Mouse (Mus musculus) CH12.LX (cell line): ENCODE results near the gene Chaf1b. TPM values are rescaled to one million over a fixed set of nuclear protein-coding genes. Genes with fewer than 3 reads are reported as not detected.

Experiments used
- DNase-seq: peaks from one replicate; pipeline ENCODE4 v3.0.0-alpha.2; 2013; ENCODE audit errors: extremely low read depth
- H3K27ac ChIP-seq: 2 replicates; pipeline ENCODE4 v1.5.1; 2012; ENCODE audit warnings: low read depth, mild to moderate bottlenecking, control low read depth, moderate library complexity; ENCODE audit not compliant: insufficient read depth
- H3K27me3 ChIP-seq: replicated peaks from 2 replicates; pipeline ENCODE3; 2012; ENCODE audit warnings: inconsistent platforms
- H3K36me3 ChIP-seq, 2 experiments: replicated peaks in 1 of 2; 2 replicates each; pipeline versions ENCODE3 to v1.6.1; 2012; ENCODE audit warnings: inconsistent platforms in 1 of 2, low read length in 1 of 2, mild to moderate bottlenecking in 1 of 2, mixed read lengths in 1 of 2, moderate library complexity in 1 of 2; ENCODE audit not compliant: control insufficient read depth in 1 of 2, insufficient read depth in 1 of 2
- H3K4me1 ChIP-seq, 2 experiments: 2 replicates each; pipeline ENCODE4 v1.6.1; 2012; ENCODE audit warnings: inconsistent platforms in 1 of 2, moderate library complexity in 1 of 2; ENCODE audit not compliant: insufficient read depth in 2 of 2, control insufficient read depth in 1 of 2
- H3K4me2 ChIP-seq: 2 replicates; pipeline ENCODE4 v1.6.1; 2012; ENCODE audit warnings: low read depth, mild to moderate bottlenecking, control low read depth; ENCODE audit not compliant: poor library complexity, insufficient read depth, severe bottlenecking
- H3K4me3 ChIP-seq, 3 experiments: fragments of 150-350 bp in 1 of 3; sonication (generic) in 1 of 3; replicated peaks in 1 of 3; 2 replicates each; pipeline versions ENCODE3 to v1.5.1; 2011 to 2012; ENCODE audit warnings: low read depth in 2 of 3, low read length in 2 of 3, mild to moderate bottlenecking in 2 of 3, moderate library complexity in 2 of 3, control low read depth in 1 of 3, improper control_type of control experiment in 1 of 3, inconsistent platforms in 1 of 3, mixed read lengths in 1 of 3; ENCODE audit not compliant: poor library complexity in 1 of 3
- H3K79me2 ChIP-seq: replicated peaks from 2 replicates; pipeline ENCODE4 v1.6.1; 2012; ENCODE audit warnings: mild to moderate bottlenecking, moderate library complexity; ENCODE audit not compliant: control insufficient read depth, poor library complexity, insufficient read depth, severe bottlenecking; ENCODE audit errors: extremely low read depth
- H3K9ac ChIP-seq: 2 replicates; pipeline ENCODE4 v1.6.1; 2012; ENCODE audit warnings: low read depth, mild to moderate bottlenecking, control low read depth, moderate library complexity; ENCODE audit not compliant: insufficient read depth
- H3K9me3 ChIP-seq: replicated peaks from 2 replicates; pipeline ENCODE3; 2012; ENCODE audit warnings: low read length, inconsistent platforms, mixed read lengths
- BHLHE40 ChIP-seq: IDR thresholded peaks from 2 replicates; pipeline ENCODE4 v1.6.1; 2011; ENCODE audit warnings: mild to moderate bottlenecking, low read depth, low read length, improper control_type of control experiment
- CHD1 ChIP-seq: IDR thresholded peaks from 2 replicates; pipeline ENCODE4 v1.6.1; 2012; ENCODE audit warnings: low read depth, low read length, improper control_type of control experiment, inconsistent platforms
- CHD2 ChIP-seq: IDR thresholded peaks from 2 replicates; pipeline ENCODE4 v1.6.1; 2011; ENCODE audit warnings: low read length, improper control_type of control experiment
- CTCF ChIP-seq, 2 experiments: IDR thresholded peaks in 1 of 2; conservative IDR thresholded peaks in 1 of 2; 2 replicates each; pipeline ENCODE4 v1.5.1; 2011 to 2012; ENCODE audit warnings: low read depth in 2 of 2, low read length in 2 of 2, improper control_type of control experiment in 1 of 2, inconsistent platforms in 1 of 2, mild to moderate bottlenecking in 1 of 2, moderate library complexity in 1 of 2
- E2F4 ChIP-seq: IDR thresholded peaks from 2 replicates; pipeline ENCODE4 v1.6.1; 2011; ENCODE audit warnings: low read depth, low read length, improper control_type of control experiment; ENCODE audit not compliant: insufficient replicate concordance
- ELF1 ChIP-seq: IDR thresholded peaks from 2 replicates; pipeline ENCODE4 v1.6.1; 2014; ENCODE audit warnings: low read depth, mild to moderate bottlenecking, inconsistent platforms, low read length, improper control_type of control experiment
- EP300 ChIP-seq: IDR thresholded peaks from 2 replicates; pipeline ENCODE4 v1.6.1; 2011; ENCODE audit warnings: low read length, improper control_type of control experiment
- ETS1 ChIP-seq: conservative IDR thresholded peaks from 2 replicates; pipeline ENCODE4 v1.6.1; 2012; ENCODE audit warnings: low read depth, mild to moderate bottlenecking, inconsistent platforms, low read length, improper control_type of control experiment, moderate library complexity
- GABPA ChIP-seq: IDR thresholded peaks from 2 replicates; pipeline ENCODE4 v1.6.1; 2012; ENCODE audit warnings: low read depth, low read length, improper control_type of control experiment, inconsistent platforms; ENCODE audit not compliant: insufficient replicate concordance
- HCFC1 ChIP-seq: IDR thresholded peaks from 2 replicates; pipeline ENCODE4 v1.6.1; 2012; ENCODE audit warnings: low read depth, mild to moderate bottlenecking, inconsistent platforms, low read length, improper control_type of control experiment
- IRF4 ChIP-seq: IDR thresholded peaks from 2 replicates; pipeline ENCODE4 v1.6.1; 2014; ENCODE audit warnings: low read depth, mild to moderate bottlenecking, inconsistent platforms, low read length, improper control_type of control experiment
- JUN ChIP-seq: IDR thresholded peaks from 2 replicates; pipeline ENCODE4 v1.6.1; 2011; ENCODE audit warnings: low read depth, mild to moderate bottlenecking, low read length, improper control_type of control experiment, moderate library complexity; ENCODE audit not compliant: insufficient read depth
- JUND ChIP-seq: conservative IDR thresholded peaks from 2 replicates; pipeline ENCODE4 v1.6.1; 2011; ENCODE audit warnings: low read depth, low read length, improper control_type of control experiment
- KAT2A ChIP-seq: IDR thresholded peaks from 2 replicates; pipeline ENCODE4 v1.6.1; 2012; ENCODE audit warnings: low read length, improper control_type of control experiment, inconsistent platforms; ENCODE audit not compliant: insufficient replicate concordance
- MAFK ChIP-seq: IDR thresholded peaks from 2 replicates; pipeline ENCODE4 v1.6.1; 2011; ENCODE audit warnings: low read length, improper control_type of control experiment; ENCODE audit not compliant: insufficient replicate concordance
- MAX ChIP-seq: IDR thresholded peaks from 2 replicates; pipeline ENCODE4 v1.6.1; 2011; ENCODE audit warnings: low read length, improper control_type of control experiment
- MAZ ChIP-seq: IDR thresholded peaks from 2 replicates; pipeline ENCODE4 v1.6.1; 2012; ENCODE audit warnings: low read depth, mild to moderate bottlenecking, inconsistent platforms, low read length, improper control_type of control experiment, moderate library complexity
- MEF2A ChIP-seq: IDR thresholded peaks from 2 replicates; pipeline ENCODE4 v1.6.1; 2014; ENCODE audit warnings: low read depth, mild to moderate bottlenecking, inconsistent platforms, low read length, improper control_type of control experiment, borderline replicate concordance
- MXI1 ChIP-seq: IDR thresholded peaks from 2 replicates; pipeline ENCODE4 v1.6.1; 2011; ENCODE audit warnings: mild to moderate bottlenecking, low read depth, low read length, improper control_type of control experiment
- MYC ChIP-seq: IDR thresholded peaks from 2 replicates; pipeline ENCODE4 v1.6.1; 2011; ENCODE audit warnings: low read depth, mild to moderate bottlenecking, improper control_type of control experiment, low read length
- NELFE ChIP-seq: IDR thresholded peaks from 2 replicates; pipeline ENCODE4 v1.6.1; 2011; ENCODE audit warnings: low read depth, low read length, improper control_type of control experiment
- NRF1 ChIP-seq: IDR thresholded peaks from 2 replicates; pipeline ENCODE4 v1.6.1; 2014; ENCODE audit warnings: low read depth, mild to moderate bottlenecking, inconsistent platforms, low read length, improper control_type of control experiment, moderate library complexity
- PAX5 ChIP-seq: IDR thresholded peaks from 2 replicates; pipeline ENCODE4 v1.6.1; 2012; ENCODE audit warnings: low read length, inconsistent platforms, mixed read lengths
- POLR2A ChIP-seq: IDR thresholded peaks from 2 replicates; pipeline ENCODE4 v1.6.1; 2011; ENCODE audit warnings: low read depth, mild to moderate bottlenecking, improper control_type of control experiment, low read length
- POLR2AphosphoS2 ChIP-seq: IDR thresholded peaks from 2 replicates; pipeline ENCODE4 v1.6.1; 2011; ENCODE audit warnings: low read depth, low read length, improper control_type of control experiment
- RAD21 ChIP-seq: IDR thresholded peaks from 2 replicates; pipeline ENCODE4 v1.6.1; 2011; ENCODE audit warnings: low read depth, mild to moderate bottlenecking, low read length, improper control_type of control experiment, moderate library complexity
- RCOR1 ChIP-seq: conservative IDR thresholded peaks from 2 replicates; pipeline ENCODE4 v1.6.1; 2012; ENCODE audit warnings: low read depth, mild to moderate bottlenecking, inconsistent platforms, low read length, improper control_type of control experiment
- SIN3A ChIP-seq: IDR thresholded peaks from 2 replicates; pipeline ENCODE4 v1.6.1; 2012; ENCODE audit warnings: low read length, improper control_type of control experiment, inconsistent platforms
- SMC3 ChIP-seq: IDR thresholded peaks from 2 replicates; pipeline ENCODE4 v1.6.1; 2011; ENCODE audit warnings: low read depth, low read length, improper control_type of control experiment
- TBP ChIP-seq: conservative IDR thresholded peaks from 2 replicates; pipeline ENCODE4 v1.6.1; 2011; ENCODE audit warnings: low read depth, low read length, improper control_type of control experiment
- TCF12 ChIP-seq: IDR thresholded peaks from 2 replicates; pipeline ENCODE4 v1.6.1; 2014; ENCODE audit warnings: low read depth, mild to moderate bottlenecking, inconsistent platforms, low read length, improper control_type of control experiment
- UBTF ChIP-seq: IDR thresholded peaks from 2 replicates; pipeline ENCODE4 v1.6.1; 2012; ENCODE audit warnings: low read depth, mild to moderate bottlenecking, inconsistent platforms, low read length, improper control_type of control experiment, moderate library complexity
- USF1 ChIP-seq: IDR thresholded peaks from 2 replicates; pipeline ENCODE4 v1.6.1; 2014; ENCODE audit warnings: low read depth, mild to moderate bottlenecking, inconsistent platforms, low read length, improper control_type of control experiment
- USF2 ChIP-seq: conservative IDR thresholded peaks from 2 replicates; pipeline ENCODE4 v1.6.1; 2011; ENCODE audit warnings: low read depth, low read length, improper control_type of control experiment
- ZC3H11A ChIP-seq: IDR thresholded peaks from 2 replicates; pipeline ENCODE4 v1.6.1; 2012; ENCODE audit warnings: low read depth, mild to moderate bottlenecking, inconsistent platforms, low read length, improper control_type of control experiment
- ZKSCAN1 ChIP-seq: IDR thresholded peaks from 2 replicates; pipeline ENCODE4 v1.6.1; 2012; ENCODE audit warnings: low read depth, inconsistent platforms, low read length, improper control_type of control experiment, borderline replicate concordance
- ZMIZ1 ChIP-seq: IDR thresholded peaks from 2 replicates; pipeline ENCODE4 v1.6.1; 2012; ENCODE audit warnings: low read depth, mild to moderate bottlenecking, inconsistent platforms, low read length, improper control_type of control experiment
- ZNF384 ChIP-seq: IDR thresholded peaks from 2 replicates; pipeline ENCODE4 v1.6.1; 2012; ENCODE audit warnings: low read depth, low read length, improper control_type of control experiment, inconsistent platforms
- dilution Hi-C: fragments of 300-500 bp; cut with MboI; formaldehyde crosslinking; loops from 2 replicates; pipeline ENCODE4 v1.14.3; 2020; ENCODE audit warnings: low sequenced_read_pairs; ENCODE audit not compliant: extremely low pct_unique_long_range_greater_than_20kb, extremely low pct_ligation_motif_present
- in situ Hi-C: fragments of 300-500 bp; cut with MboI; formaldehyde crosslinking; loops from 3 replicates; pipeline ENCODE4 v1.14.3; 2019; ENCODE audit warnings: low sequenced_read_pairs, low pct_ligation_motif_present, low pct_unique_long_range_greater_than_20kb, mixed read lengths
- polyA plus RNA-seq: library from polyadenylated mRNA; unstranded; fragments of >175 nt; gene quantifications from 2 replicates; pipeline ENCODE4 v1.2.1, GENCODE M21; 2012; ENCODE audit warnings: low read depth; ENCODE audit not compliant: insufficient read length
- total RNA-seq, 2 experiments: library from RNA; depleted of rRNA; stranded (reverse); fragments of 300-350 nt in 1 of 2; fragments of >200 nt in 1 of 2; gene quantifications; 2 replicates each; pipeline ENCODE4 v1.2.3; 2012 to 2014

Chaf1b gene
- total and polyA plus RNA-seq, 3 experiments, result 46.7 to 82.0 (median 76.2) TPM

GRCm38 (mm10) chr16:93923788-93924187 is 40.1 kb downstream of the Chaf1b start:
- Histone ChIP-seq H3K27me3 (no peaks in the 10 kb centered on the region), H3K4me1 (peaks cover 48 to 86% of the 10 kb centered on the region in 2 experiments), H3K27ac (peak overlapping the region; percentile 81), H3K79me2 (no peaks in the 10 kb centered on the region), H3K4me3 (peak overlapping the region in 1 of 3 experiments; percentile 10), H3K36me3 (no peaks in the 10 kb centered on the region), H3K9me3 (no peaks in the 10 kb centered on the region), H3K9ac (peak overlapping the region; percentile 30; the same call in 1 of the 2 replicates), H3K4me2 (peak overlapping the region; percentile 72)
- TF ChIP-seq MYC (peak; percentile 10; the same call in 1 of the 2 replicates), NRF1 (no peak), SMC3 (peak; percentile 13; the same call in 1 of the 2 replicates), GABPA (no peak), HCFC1 (peak; percentile 9; the same call in 1 of the 2 replicates), UBTF (no peak), MAX (no peak; the same call in 1 of the 2 replicates), MAFK (peak; percentile 53), ZNF384 (no peak), POLR2AphosphoS2 (no peak), TBP (peak; percentile 79), BHLHE40 (peak; percentile 70), POLR2A (peak; percentile 48; the same call in 1 of the 2 replicates), MAZ (peak; percentile 91), PAX5 (no peak), JUN (no peak; the same call in 1 of the 2 replicates), USF1 (no peak), JUND (no peak), E2F4 (no peak), IRF4 (peak; percentile 51), CHD1 (no peak), USF2 (no peak), CHD2 (no peak; the same call in 1 of the 2 replicates), RAD21 (no peak; the same call in none of the 2 replicates), ZKSCAN1 (no peak), TCF12 (peak; percentile 94), EP300 (peak; percentile 59; the same call in 1 of the 2 replicates), ETS1 (peak; percentile 88), ZMIZ1 (no peak), MEF2A (peak; percentile 74; the same call in 1 of the 2 replicates), ELF1 (no peak), NELFE (peak; percentile 54; the same call in 1 of the 2 replicates), CTCF (conservative IDR thresholded peaks at IDR 0.05 in 1 of 2, IDR thresholded peaks at IDR 0.05 in 1 of 2; ENCODE audit: low read depth in 2 of 2, low read length in 2 of 2) (no peak), ZC3H11A (no peak), SIN3A (no peak; the same call in 1 of the 2 replicates), MXI1 (peak; percentile 40; the same call in 1 of the 2 replicates), KAT2A (no peak), RCOR1 (no peak; the same call in 1 of the 2 replicates)
- dilution Hi-C loops, result no loop called here
- in situ Hi-C loops, result no loop called here
- DNase-seq, result peak; percentile 93
